Mouse (Mus musculus): ENCODE results near the gene Hist1h3d. TPM values are rescaled to one million over a fixed set of nuclear protein-coding genes. Genes with fewer than 3 reads are reported as not detected.
A peak's percentile ranks its signal among the peaks of the same experiment; 100 is the strongest.

The Hist1h3d gene
- polyA plus RNA-seq, 1 experiment from 2014 or later = 7.9 TPM

GRCm38 (mm10) chr13:23595622-23596372 lies 20.2 kb downstream of the Hist1h3d start:
- peak; percentile 72; the same call in 1 of the 2 replicates for ATAC-seq (ENCODE audit: insufficient read depth, low FRiP score, low read depth)
- H3K9ac ChIP-seq = no peak overlapping the region
- no peak overlapping the region for H3K4me3 ChIP-seq (replicated peaks)
- H3K9me3 ChIP-seq = no peaks in the 10 kb centered on the region
- 73% methylated on average over 7 of the region's 7 CpGs for WGBS
- no peaks in the 10 kb centered on the region for H3K36me3 ChIP-seq
- no peak overlapping the region for H3K4me2 ChIP-seq
- H3K27me3 ChIP-seq (replicated peaks) = no peaks in the 10 kb centered on the region
- peak overlapping the region; percentile 21; the same call in 1 of the 2 replicates for H3K27ac ChIP-seq
- H3K4me1 ChIP-seq = no peaks in the 10 kb centered on the region

GRCm38 (mm10) chr13:23597957-23598356 lies 22.4 kb downstream of the Hist1h3d start:
- Histone ChIP-seq H3K27me3 (replicated peaks) (no peaks in the 10 kb centered on the region), H3K27ac (no peak overlapping the region; the same call in 1 of the 2 replicates), H3K9ac (no peak overlapping the region), H3K36me3 (no peaks in the 10 kb centered on the region), H3K4me2 (no peak overlapping the region), H3K4me3 (replicated peaks) (no peak overlapping the region), H3K4me1 (no peaks in the 10 kb centered on the region), H3K9me3 (no peaks in the 10 kb centered on the region)
- 7% methylated on average over 9 of the region's 9 CpGs for WGBS
- ATAC-seq (ENCODE audit: insufficient read depth, low FRiP score, low read depth) = no peak; the same call in 1 of the 2 replicates

GRCm38 (mm10) chr13:23603182-23603699 lies 27.7 kb downstream of the Hist1h3d start:
- no peaks in the 10 kb centered on the region for H3K36me3 ChIP-seq
- no peaks in the 10 kb centered on the region for H3K9me3 ChIP-seq
- H3K27ac ChIP-seq = no peak overlapping the region
- H3K4me1 ChIP-seq = no peaks in the 10 kb centered on the region
- no peak overlapping the region for H3K4me2 ChIP-seq
- no peak overlapping the region for H3K4me3 ChIP-seq (replicated peaks)
- ATAC-seq (ENCODE audit: insufficient read depth, low FRiP score, low read depth) = no peak
- H3K9ac ChIP-seq = no peak overlapping the region
- WGBS = 69% methylated on average over 7 of the region's 7 CpGs
- H3K27me3 ChIP-seq (replicated peaks) = no peaks in the 10 kb centered on the region

GRCm38 (mm10) chr13:23604452-23604851 lies 28.9 kb downstream of the Hist1h3d start:
- H3K9ac ChIP-seq = no peak overlapping the region
- no peaks in the 10 kb centered on the region for H3K27me3 ChIP-seq (replicated peaks)
- H3K27ac ChIP-seq = no peak overlapping the region
- 78% methylated on average over 3 of the region's 3 CpGs for WGBS
- no peaks in the 10 kb centered on the region for H3K9me3 ChIP-seq
- H3K36me3 ChIP-seq = no peaks in the 10 kb centered on the region
- H3K4me1 ChIP-seq = no peaks in the 10 kb centered on the region
- no peak for ATAC-seq (ENCODE audit: insufficient read depth, low FRiP score, low read depth)
- H3K4me2 ChIP-seq = no peak overlapping the region
- no peak overlapping the region for H3K4me3 ChIP-seq (replicated peaks)

- ATAC-seq (ENCODE audit: insufficient read depth, low FRiP score, low read depth) = no peak
- no peak overlapping the region for H3K27ac ChIP-seq
- no peak overlapping the region for H3K4me2 ChIP-seq
- H3K9me3 ChIP-seq = no peaks in the 10 kb centered on the region
- WGBS = 92% methylated on average over 3 of the region's 3 CpGs
- H3K4me3 ChIP-seq (replicated peaks) = no peak overlapping the region
- H3K9ac ChIP-seq = no peak overlapping the region
- H3K4me1 ChIP-seq = no peaks in the 10 kb centered on the region
- no peaks in the 10 kb centered on the region for H3K36me3 ChIP-seq
- H3K27me3 ChIP-seq (replicated peaks) = no peaks in the 10 kb centered on the region
Measured at GRCm38 (mm10) chr13:23605052-23605451, 29.5 kb downstream of the Hist1h3d start.

- ATAC-seq (ENCODE audit: insufficient read depth, low FRiP score, low read depth) = no peak
Measured at GRCm38 (mm10) chr13:23609209-23609608, 33.6 kb downstream of the Hist1h3d start.

GRCm38 (mm10) chr13:23609844-23610243 lies 34.3 kb downstream of the Hist1h3d start:
- Histone ChIP-seq H3K27me3 (replicated peaks) (no peaks in the 10 kb centered on the region), H3K36me3 (no peaks in the 10 kb centered on the region), H3K9me3 (no peaks in the 10 kb centered on the region), H3K4me1 (no peaks in the 10 kb centered on the region), H3K27ac (no peak overlapping the region), H3K9ac (no peak overlapping the region), H3K4me3 (replicated peaks) (no peak overlapping the region), H3K4me2 (no peak overlapping the region)
- ATAC-seq (ENCODE audit: insufficient read depth, low FRiP score, low read depth) = no peak

More at GRCm38 (mm10) chr13:23609209-23609608, 33.6 kb downstream of the Hist1h3d start:
- H3K9ac ChIP-seq = no peak overlapping the region
- H3K9me3 ChIP-seq = no peaks in the 10 kb centered on the region
- no peak overlapping the region for H3K27ac ChIP-seq
- 80% methylated on average over 4 of the region's 4 CpGs for WGBS
- no peaks in the 10 kb centered on the region for H3K4me1 ChIP-seq
- no peaks in the 10 kb centered on the region for H3K27me3 ChIP-seq (replicated peaks)
- H3K4me2 ChIP-seq = no peak overlapping the region
- H3K36me3 ChIP-seq = no peaks in the 10 kb centered on the region
- no peak overlapping the region for H3K4me3 ChIP-seq (replicated peaks)

- WGBS = 67% methylated on average over 2 of the region's 2 CpGs
- ATAC-seq (ENCODE audit: insufficient read depth, low FRiP score, low read depth) = no peak
Measured at GRCm38 (mm10) chr13:23610393-23610792, 34.8 kb downstream of the Hist1h3d start.

GRCm38 (mm10) chr13:23611638-23612037 lies 36.1 kb downstream of the Hist1h3d start:
- no peaks in the 10 kb centered on the region for H3K4me1 ChIP-seq
- H3K27me3 ChIP-seq (replicated peaks) = no peaks in the 10 kb centered on the region
- no peak overlapping the region for H3K9ac ChIP-seq
- H3K4me2 ChIP-seq = no peak overlapping the region
- ATAC-seq (ENCODE audit: insufficient read depth, low FRiP score, low read depth) = no peak
- H3K36me3 ChIP-seq = no peaks in the 10 kb centered on the region
- H3K27ac ChIP-seq = no peak overlapping the region
- H3K4me3 ChIP-seq (replicated peaks) = no peak overlapping the region
- 89% methylated on average over 3 of the region's 3 CpGs for WGBS
- no peaks in the 10 kb centered on the region for H3K9me3 ChIP-seq

More at GRCm38 (mm10) chr13:23610393-23610792, 34.8 kb downstream of the Hist1h3d start:
- Histone ChIP-seq H3K4me3 (replicated peaks) (no peak overlapping the region), H3K27ac (no peak overlapping the region), H3K4me1 (no peaks in the 10 kb centered on the region), H3K4me2 (no peak overlapping the region), H3K9ac (no peak overlapping the region), H3K27me3 (replicated peaks) (no peaks in the 10 kb centered on the region), H3K9me3 (no peaks in the 10 kb centered on the region), H3K36me3 (no peaks in the 10 kb centered on the region)

GRCm38 (mm10) chr13:23620056-23620732 lies 44.6 kb downstream of the Hist1h3d start:
- WGBS = 42% methylated on average over 12 of the region's 12 CpGs

GRCm38 (mm10) chr13:23620733-23621531 lies 45.4 kb downstream of the Hist1h3d start, which contains the start of gene Hist1h2be:
Hist1h2be (minus strand) TSS chr13:23621124.
- no peaks in the 10 kb centered on the region for H3K9me3 ChIP-seq
- H3K36me3 ChIP-seq = no peaks in the 10 kb centered on the region
- H3K4me3 ChIP-seq (replicated peaks) = peak within 1 kb of the TSS; percentile 64
- H3K27ac ChIP-seq = peak within 1 kb of the TSS; percentile 98
- H3K4me2 ChIP-seq = peak within 1 kb of the TSS; percentile 85
- H3K9ac ChIP-seq = peak within 1 kb of the TSS; percentile 91
- under 1% methylated on average over 27 of the region's 27 CpGs for WGBS
- no peaks in the 10 kb centered on the region for H3K27me3 ChIP-seq (replicated peaks)
- H3K4me1 ChIP-seq = peaks cover 6% of the 10 kb centered on the region; the same call in 1 of the 2 replicates
- ATAC-seq (ENCODE audit: insufficient read depth, low FRiP score, low read depth) = peak; percentile 81

More at GRCm38 (mm10) chr13:23620056-23620732, 44.6 kb downstream of the Hist1h3d start:
- no peak for ATAC-seq (ENCODE audit: insufficient read depth, low FRiP score, low read depth)
- H3K9me3 ChIP-seq = no peaks in the 10 kb centered on the region
- H3K36me3 ChIP-seq = no peaks in the 10 kb centered on the region
- H3K9ac ChIP-seq = peak overlapping the region; percentile 41; the same call in 1 of the 2 replicates
- H3K4me3 ChIP-seq (replicated peaks) = peak overlapping the region; percentile 64
- H3K4me1 ChIP-seq = peaks cover 6% of the 10 kb centered on the region; the same call in 1 of the 2 replicates
- H3K27me3 ChIP-seq (replicated peaks) = no peaks in the 10 kb centered on the region
- H3K4me2 ChIP-seq = peak overlapping the region; percentile 85
- peak overlapping the region; percentile 98 for H3K27ac ChIP-seq
